Mouse (Mus musculus) Patski (cell line): ENCODE measurements around the gene Mdh1b. TPM values are rescaled to one million over a fixed set of nuclear protein-coding genes. Genes with fewer than 3 reads are reported as not detected.

Experiments
- ATAC-seq: fragments of 100-300 bp; one replicate; pipeline ENCODE4 v1.8.0; 2021
- CTCF ChIA-PET: fragments of 350-600 bp; sonication (Branson Sonifier 250); formaldehyde crosslinking; loops from one replicate; lab custom pipeline; 2022; ENCODE audit warnings: inconsistent platforms; lab: Charles Lee
- POLR2A ChIA-PET: fragments of 350-600 bp; sonication (Branson Sonifier 250); formaldehyde crosslinking; loops from one replicate; lab custom pipeline; 2022; ENCODE audit warnings: antibody characterized with exemption, inconsistent platforms; lab: Charles Lee
- DNase-seq: peaks from one replicate; pipeline ENCODE4 v3.0.0-alpha.2; 2011; ENCODE audit warnings: low read depth, low spot score
- H3K27me3 ChIP-seq: fragments of 371-371 bp; one replicate; pipeline ENCODE4 v1.5.1; 2021
- CTCF ChIP-seq: fragments of 100-300 bp; IDR thresholded peaks from one replicate; pipeline ENCODE4 v1.5.1; 2021
- in situ Hi-C: fragments of 300-500 bp; cut with MboI; formaldehyde crosslinking; loops from 3 replicates; pipeline ENCODE4 v1.11.1; 2018; ENCODE audit warnings: low pct_unique_long_range_greater_than_20kb, mixed read lengths
- polyA plus RNA-seq: library from polyadenylated mRNA; unstranded; gene quantifications from one replicate; pipeline ENCODE4 v1.2.3, GENCODE M21; 2021

Mdh1b gene
- polyA plus RNA-seq, 1 experiment from 2014 or later = 0.15 TPM

GRCm38 (mm10) chr1:63729796-63730195 is 322 bp downstream of the Mdh1b start:
- TF ChIP-seq CTCF = no peak
- in situ Hi-C loops = no loop called here
- H3K27me3 ChIP-seq = peaks cover 24% of the 10 kb centered on the region
- CTCF ChIA-PET = no interaction called here
- DNase-seq = no peak
- no peak for ATAC-seq
- POLR2A ChIA-PET = no interaction called here

GRCm38 (mm10) chr1:63720161-63720560 is 10.0 kb downstream of the Mdh1b start:
- POLR2A ChIA-PET = no interaction called here
- no peak for TF ChIP-seq CTCF
- peaks cover 80% of the 10 kb centered on the region for H3K27me3 ChIP-seq
- no peak for ATAC-seq
- CTCF ChIA-PET = no interaction called here
- no peak for DNase-seq
- in situ Hi-C loops = no loop called here

GRCm38 (mm10) chr1:63708876-63709275 is 21.2 kb downstream of the Mdh1b start:
- TF ChIP-seq CTCF = no peak
- CTCF ChIA-PET = no interaction called here
- no peak for DNase-seq
- no peak for ATAC-seq
- POLR2A ChIA-PET = no interaction called here
- peaks cover 9% of the 10 kb centered on the region for H3K27me3 ChIP-seq
- in situ Hi-C loops = no loop called here

- DNase-seq = peak; percentile 38
- ATAC-seq = no peak
- CTCF ChIA-PET = no interaction called here
Measured at GRCm38 (mm10) chr1:63705733-63706132, 24.4 kb downstream of the Mdh1b start.

GRCm38 (mm10) chr1:63696861-63697260 is 33.3 kb downstream of the Mdh1b start:
- in situ Hi-C loops = no loop called here

More at GRCm38 (mm10) chr1:63705733-63706132, 24.4 kb downstream of the Mdh1b start:
- H3K27me3 ChIP-seq = peaks cover 12% of the 10 kb centered on the region
- no peak for TF ChIP-seq CTCF
- in situ Hi-C loops = no loop called here
- POLR2A ChIA-PET = no interaction called here

GRCm38 (mm10) chr1:63686827-63687226 is 43.3 kb downstream of the Mdh1b start, which contains the start of gene Dytn:
Dytn (minus strand) TSS chr1:63686927.
- in situ Hi-C loops = no loop called here

More at GRCm38 (mm10) chr1:63696861-63697260, 33.3 kb downstream of the Mdh1b start:
- POLR2A ChIA-PET = no interaction called here
- ATAC-seq (no peak), DNase-seq (no peak)
- TF ChIP-seq CTCF = no peak
- CTCF ChIA-PET = no interaction called here
- H3K27me3 ChIP-seq = peaks cover 33% of the 10 kb centered on the region

GRCm38 (mm10) chr1:63675975-63676374 is 54.1 kb downstream of the Mdh1b start:
- in situ Hi-C loops = no loop called here
- ChIA-PET POLR2A (no interaction called here), CTCF (no interaction called here)
- no peak for TF ChIP-seq CTCF
- ATAC-seq (no peak), DNase-seq (no peak)
- H3K27me3 ChIP-seq = peaks cover 72% of the 10 kb centered on the region

More at GRCm38 (mm10) chr1:63686827-63687226, 43.3 kb downstream of the Mdh1b start, which contains the start of gene Dytn:
- no peak for TF ChIP-seq CTCF
- H3K27me3 ChIP-seq = peaks cover 42% of the 10 kb centered on the region
- ATAC-seq (no peak), DNase-seq (no peak)
- ChIA-PET POLR2A (no interaction called here), CTCF (no interaction called here)

GRCm38 (mm10) chr1:63668852-63669160 is 61.3 kb downstream of the Mdh1b start:
- in situ Hi-C loops = loop anchor here (5.0 to 25.0 kb wide), 4 partner anchors 93 to 1343 kb away; no protein-coding TSS in a partner anchor
- POLR2A ChIA-PET = no interaction called here
- peaks cover 14% of the 10 kb centered on the region for H3K27me3 ChIP-seq
- ATAC-seq = peak; percentile 79
- peak; percentile 6 for DNase-seq
- CTCF ChIA-PET = interaction anchor here (0.6 to 1.9 kb wide), 7 partner anchors 9 to 781 kb away, joined by 3 to 9 read pairs (median 4); no protein-coding TSS in a partner anchor
- peak; percentile 60 for TF ChIP-seq CTCF

GRCm38 (mm10) chr1:63667949-63668851 is 61.9 kb downstream of the Mdh1b start:
- POLR2A ChIA-PET = no interaction called here
- peaks cover 14% of the 10 kb centered on the region for H3K27me3 ChIP-seq
- in situ Hi-C loops = loop anchor here (5.0 to 25.0 kb wide), 4 partner anchors 94 to 1344 kb away; no protein-coding TSS in a partner anchor
- CTCF ChIA-PET = interaction anchor here (0.6 to 1.9 kb wide), 5 partner anchors 9 to 780 kb away, joined by 3 to 9 read pairs (median 4); no protein-coding TSS in a partner anchor
- DNase-seq = no peak
- no peak for TF ChIP-seq CTCF
- no peak for ATAC-seq

- no peak for TF ChIP-seq CTCF
- in situ Hi-C loops = loop anchor here (5.0 to 25.0 kb wide), 4 partner anchors 95 to 1345 kb away; no protein-coding TSS in a partner anchor
- H3K27me3 ChIP-seq = peaks cover 17% of the 10 kb centered on the region
- POLR2A ChIA-PET = no interaction called here
- no peak for DNase-seq
- CTCF ChIA-PET = interaction anchor here (1.0 kb wide), 1 partner anchor 779 kb away, joined by 3 read pairs; no protein-coding TSS in a partner anchor
- ATAC-seq = no peak
Measured at GRCm38 (mm10) chr1:63667201-63667948, 62.7 kb downstream of the Mdh1b start.
